In genomic region chr2:158474159-158474558, GRCm38 (mm10) we compare ENCODE assay signal across 24 mouse cellular contexts. TPM values are rescaled to one million over a fixed set of nuclear protein-coding genes. Genes with fewer than 3 reads are reported as not detected.
"Had no signal": no experiment of that assay in that cellular context is flagged by ENCODE, and none has a peak within 500 bp of the region (broad histone marks: within the 10 kb centered on the region; RNA-seq: fewer than 3 reads in every experiment).

No protein-coding gene starts in this region.

- H3K4me3 ChIP-seq: megakaryocyte, embryonic 14.5 days; midbrain, embryonic 13.5 days; midbrain, embryonic 15.5 days; neural tube, embryonic 12.5 days had no signal

- H3K4me1 ChIP-seq: megakaryocyte, embryonic 14.5 days; midbrain, embryonic 13.5 days; midbrain, embryonic 15.5 days; neural tube, embryonic 12.5 days had no signal

- H3K27me3 ChIP-seq: megakaryocyte, embryonic 14.5 days; midbrain, embryonic 13.5 days; midbrain, embryonic 15.5 days; neural tube, embryonic 12.5 days had no signal

- DNase-seq: lung, adult 18-20 months; lung, embryonic 14.5 days; lung, postnatal 10 days; lung, postnatal 4 days; retina, postnatal 1 day; right cerebral cortex, adult 18-20 months; right cerebral cortex, postnatal 25 days; right cerebral cortex, postnatal 4 days; spleen, adult 18-20 months; thymus, adult 2 months; thymus, postnatal 25 days; thymus, postnatal 4 days had no signal

- H3K4me2 ChIP-seq: lung, embryonic 14.5 days; midbrain, embryonic 11.5 days; midbrain, embryonic 13.5 days; midbrain, embryonic 15.5 days; neural tube, embryonic 12.5 days had no signal

- H3K9me3 ChIP-seq: megakaryocyte, embryonic 14.5 days; midbrain, embryonic 13.5 days; midbrain, embryonic 15.5 days; neural tube, embryonic 12.5 days had no signal

- H3K9ac ChIP-seq: lung, embryonic 14.5 days; midbrain, embryonic 13.5 days; midbrain, embryonic 15.5 days; neural tube, embryonic 12.5 days had no signal

- H3K27ac ChIP-seq: midbrain, embryonic 13.5 days; midbrain, embryonic 15.5 days; neural tube, embryonic 12.5 days had no signal

- ATAC-seq: midbrain, embryonic 13.5 days; midbrain, embryonic 15.5 days had no signal

RNA-seq across cellular contexts. Expression of gene Adig, which starts 28.3 kb away (rescaled TPM):
- total RNA-seq: midbrain, postnatal 0 days; monocyte, adult 5-6 weeks; neutrophil, adult 5-6 weeks had no signal
- polyA plus RNA-seq: liver, embryonic 16.5 days; lung, embryonic 16.5 days; midbrain, embryonic 11.5 days; midbrain, embryonic 13.5 days; midbrain, embryonic 15.5 days; midbrain, postnatal 0 days; neural tube, embryonic 12.5 days; neural tube, embryonic 14.5 days had no signal

RNA-seq across cellular contexts. Expression of gene Arhgap40, which starts 38.4 kb away (rescaled TPM):
- total RNA-seq: monocyte, adult 5-6 weeks; neutrophil, adult 5-6 weeks had no signal
- polyA plus RNA-seq: liver, embryonic 16.5 days; lung, embryonic 14.5 days; lung, embryonic 16.5 days; small intestine, adult 2 months had no signal
